Mouse (Mus musculus) kidney, postnatal 0 days (tissue): ENCODE results near the gene Popdc3. TPM values are rescaled to one million over a fixed set of nuclear protein-coding genes. Genes with fewer than 3 reads are reported as not detected.

ENCODE experiments used
- ATAC-seq: fragments of 200-750 bp; cut with Nextera tagmentation; replicated peaks from 2 replicates; pipeline ENCODE4 v1.8.0; 2017; ENCODE audit warnings: low read depth, moderate number of reproducible peaks, moderate TSS enrichment, moderate library complexity; ENCODE audit not compliant: low FRiP score
- DNase-seq: peaks from one replicate; pipeline ENCODE4 v3.0.0-alpha.2; 2016; ENCODE audit warnings: low spot score
- H3K27ac ChIP-seq: fragments of 300-500 bp; sonication (generic); 2 replicates; pipeline ENCODE4 v1.5.1; 2014; ENCODE audit warnings: mild to moderate bottlenecking
- H3K27me3 ChIP-seq: fragments of 300-500 bp; sonication (generic); 2 replicates; pipeline ENCODE4 v1.6.1; 2014; ENCODE audit warnings: low read length, mixed read lengths; ENCODE audit not compliant: insufficient read depth
- H3K36me3 ChIP-seq: fragments of 300-500 bp; sonication (generic); 2 replicates; pipeline ENCODE4 v1.6.1; 2014; ENCODE audit warnings: low read length, mixed read lengths; ENCODE audit not compliant: insufficient read depth
- H3K4me1 ChIP-seq: fragments of 300-500 bp; sonication (generic); replicated peaks from 2 replicates; pipeline ENCODE4 v1.6.1; 2014; ENCODE audit warnings: antibody characterized with exemption, low read length, mixed read lengths; ENCODE audit not compliant: insufficient read depth
- H3K4me2 ChIP-seq: fragments of 300-500 bp; sonication (generic); 2 replicates; pipeline ENCODE4 v1.6.1; 2014; ENCODE audit warnings: mild to moderate bottlenecking, low read length, moderate library complexity, mixed read lengths
- H3K4me3 ChIP-seq: fragments of 300-500 bp; sonication (generic); replicated peaks from 2 replicates; pipeline ENCODE4 v1.5.1; 2014; ENCODE audit warnings: low read depth, low read length
- H3K9ac ChIP-seq: fragments of 300-500 bp; sonication (generic); 2 replicates; pipeline ENCODE4 v1.6.1; 2014; ENCODE audit warnings: low read depth, low read length
- H3K9me3 ChIP-seq: fragments of 300-500 bp; sonication (generic); replicated peaks from 2 replicates; pipeline ENCODE4 v1.6.1; 2016; ENCODE audit warnings: low read length, inconsistent platforms, mixed read lengths
- CTCF ChIP-seq: IDR thresholded peaks from 2 replicates; pipeline ENCODE4 v1.5.1; 2016; ENCODE audit warnings: antibody characterized with exemption, low read depth, mild to moderate bottlenecking, moderate library complexity
- WGBS: fragments of 180-500 bp; shearing (Covaris S2); extraction: QIAGEN DNeasy Blood & Tissue Kit; methylation state at CpG from one replicate; pipeline ENCODE4 v1.1.7; 2014; 5-methylcytosine and 5-hydroxymethylcytosine counted together
- polyA plus RNA-seq: library from polyadenylated mRNA; unstranded; fragments of >200 nt; fragmentation: Nextera tagmentation; extraction: Ambion mirVana; gene quantifications from 2 replicates; pipeline ENCODE4 v1.2.1, GENCODE M21; 2015

Gene Popdc3
- polyA plus RNA-seq, 1 experiment from 2014 or later: 0.32 TPM

- DNase-seq (no peak), ATAC-seq (no peak)
- H3K27me3 ChIP-seq: no peaks in the 10 kb centered on the region
- H3K4me3 ChIP-seq: no peak overlapping the region
- H3K4me1 ChIP-seq: no peaks in the 10 kb centered on the region
- WGBS: 87% methylated on average over 3 of the region's 3 CpGs
- H3K9me3 ChIP-seq: no peaks in the 10 kb centered on the region
- H3K36me3 ChIP-seq: no peaks in the 10 kb centered on the region
- no peak overlapping the region for H3K9ac ChIP-seq
- no peak overlapping the region for H3K27ac ChIP-seq
- no peak for TF ChIP-seq CTCF
- no peak overlapping the region for H3K4me2 ChIP-seq
Observed at GRCm38 (mm10) chr10:45320296-45320695, 142.4 kb downstream of the Popdc3 start.

GRCm38 (mm10) chr10:45324159-45324558 is 146.3 kb downstream of the Popdc3 start:
- TF ChIP-seq CTCF: no peak
- no peak overlapping the region for H3K4me3 ChIP-seq
- no peak overlapping the region for H3K27ac ChIP-seq
- no peak overlapping the region for H3K9ac ChIP-seq
- H3K4me1 ChIP-seq: no peaks in the 10 kb centered on the region
- no peak for DNase-seq
- no peaks in the 10 kb centered on the region for H3K36me3 ChIP-seq
- no peaks in the 10 kb centered on the region for H3K9me3 ChIP-seq
- no peak overlapping the region for H3K4me2 ChIP-seq
- H3K27me3 ChIP-seq: no peaks in the 10 kb centered on the region
- ATAC-seq: no peak
- WGBS: 40% methylated on average over 1 of the region's 1 CpGs

GRCm38 (mm10) chr10:45328196-45329000 is 150.5 kb downstream of the Popdc3 start:
- TF ChIP-seq CTCF: no peak
- 69% methylated on average over 7 of the region's 7 CpGs for WGBS
- Histone ChIP-seq H3K4me3 (no peak overlapping the region), H3K36me3 (no peaks in the 10 kb centered on the region), H3K4me2 (no peak overlapping the region), H3K9ac (no peak overlapping the region), H3K27me3 (no peaks in the 10 kb centered on the region), H3K27ac (no peak overlapping the region), H3K4me1 (no peaks in the 10 kb centered on the region), H3K9me3 (no peaks in the 10 kb centered on the region)
- DNase-seq (no peak), ATAC-seq (no peak)

GRCm38 (mm10) chr10:45334925-45335324 is 157.0 kb downstream of the Popdc3 start:
- Histone ChIP-seq H3K4me3 (peak overlapping the region; percentile 67; the same call in 1 of the 2 replicates), H3K27me3 (peaks cover 15% of the 10 kb centered on the region), H3K9me3 (no peaks in the 10 kb centered on the region), H3K9ac (no peak overlapping the region), H3K4me2 (peak overlapping the region; percentile 95), H3K4me1 (no peaks in the 10 kb centered on the region), H3K27ac (no peak overlapping the region), H3K36me3 (no peaks in the 10 kb centered on the region)
- DNase-seq: no peak
- WGBS: 24% methylated on average over 7 of the region's 7 CpGs
- no peak for ATAC-seq
- no peak for TF ChIP-seq CTCF

- H3K4me3 ChIP-seq: peak within 1 kb of the TSS; percentile 67
- H3K9me3 ChIP-seq: no peaks in the 10 kb centered on the region
- no peak; the same call in 1 of the 2 replicates for TF ChIP-seq CTCF
- 1% methylated on average over 86 of the region's 116 CpGs for WGBS
- H3K36me3 ChIP-seq: no peaks in the 10 kb centered on the region
- H3K4me1 ChIP-seq: no peaks in the 10 kb centered on the region
- H3K4me2 ChIP-seq: peak within 1 kb of the TSS; percentile 95
- H3K27me3 ChIP-seq: peaks cover 15% of the 10 kb centered on the region
- ATAC-seq (peak; percentile 65), DNase-seq (peak; percentile 41)
- no peak within 1 kb of the TSS for H3K27ac ChIP-seq
- peak within 1 kb of the TSS; percentile 55; the same call in 1 of the 2 replicates for H3K9ac ChIP-seq
Observed at GRCm38 (mm10) chr10:45335434-45336422, 157.8 kb downstream of the Popdc3 start, which contains the start of gene Bves. Bves (plus strand) TSS chr10:45335772.

GRCm38 (mm10) chr10:45339106-45339505 is 161.2 kb downstream of the Popdc3 start:
- no peak overlapping the region for H3K4me3 ChIP-seq
- H3K4me2 ChIP-seq: no peak overlapping the region
- H3K9ac ChIP-seq: no peak overlapping the region
- WGBS: 69% methylated on average over 7 of the region's 7 CpGs
- no peak overlapping the region for H3K27ac ChIP-seq
- H3K36me3 ChIP-seq: no peaks in the 10 kb centered on the region
- no peaks in the 10 kb centered on the region for H3K4me1 ChIP-seq
- no peak for DNase-seq
- ATAC-seq: no peak
- no peak for TF ChIP-seq CTCF
- H3K27me3 ChIP-seq: peaks cover 15% of the 10 kb centered on the region
- no peaks in the 10 kb centered on the region for H3K9me3 ChIP-seq
